In genomic region chr17:15631626-15632025, GRCm38 (mm10) we compare ENCODE assay signal across 12 mouse cellular contexts.
DNase-seq lines count a peak whose midpoint lies in the region; ATAC-seq and TF ChIP-seq lines count a peak whose summit lies in the region.
"Had no signal": no experiment of that assay in that cellular context is flagged by ENCODE, and none has a peak within 500 bp of the region (broad histone marks: within the 10 kb centered on the region; RNA-seq: fewer than 3 reads in every experiment).

No protein-coding gene starts in this region.

- no peak for TF ChIP-seq CTCF in kidney, postnatal 0 days (IDR thresholded peaks at IDR 0.05; ENCODE audit: low read depth)

- 26% methylated on average over 11 of the region's 11 CpGs for WGBS in forebrain, embryonic 11.5 days
- 33% methylated on average over 11 of the region's 11 CpGs for WGBS in forebrain, embryonic 16.5 days
- 16% methylated on average over 11 of the region's 11 CpGs for WGBS in kidney, postnatal 0 days
- 12% methylated on average over 11 of the region's 11 CpGs for WGBS in liver, embryonic 15.5 days (ENCODE audit: insufficient replicate concordance)

- H3K4me1 ChIP-seq in forebrain, embryonic 11.5 days (replicated peaks; ENCODE audit: control insufficient read depth, insufficient read depth, low read length), result no peaks in the 10 kb centered on the region
- H3K4me1 ChIP-seq in forebrain, embryonic 16.5 days (replicated peaks; ENCODE audit: control insufficient read depth, insufficient read depth, low read length), result no peaks in the 10 kb centered on the region
- no peaks in the 10 kb centered on the region for H3K4me1 ChIP-seq in kidney, postnatal 0 days (replicated peaks; ENCODE audit: insufficient read depth, low read length)
- no peaks in the 10 kb centered on the region; the same call in 1 of the 2 replicates for H3K4me1 ChIP-seq in liver, embryonic 15.5 days (replicated peaks)

- no peak for ATAC-seq in forebrain, embryonic 11.5 days (replicated peaks; ENCODE audit: low FRiP score)
- ATAC-seq in forebrain, embryonic 16.5 days, result no peak
- no peak for ATAC-seq in kidney, postnatal 0 days (replicated peaks; ENCODE audit: low FRiP score, low read depth)
- peak; percentile 55 for ATAC-seq in granulocyte monocyte progenitor cell, adult 5-6 weeks (replicated peaks; ENCODE audit: poor library complexity, severe bottlenecking)
- no peak for ATAC-seq in liver, embryonic 15.5 days (ENCODE audit: insufficient read depth)
- ATAC-seq: Patski had no signal

- DNase-seq in forebrain, embryonic 11.5 days (ENCODE audit: low spot score), result no peak
- DNase-seq in kidney, postnatal 0 days (ENCODE audit: low spot score), result no peak
- no peak for DNase-seq in kidney, postnatal 10 days
- DNase-seq in thymus, postnatal 36 days, result no peak
- no peak for DNase-seq in gastrocnemius, adult 18-20 months (ENCODE audit: low spot score)
- DNase-seq: kidney, adult 18-20 months; left cerebral cortex, postnatal 4 days had no signal

- H3K9me3 ChIP-seq in forebrain, embryonic 11.5 days (ENCODE audit: control insufficient read depth, low read length), result no peaks in the 10 kb centered on the region
- H3K9me3 ChIP-seq in forebrain, embryonic 16.5 days (ENCODE audit: control insufficient read depth, low read length), result no peaks in the 10 kb centered on the region
- H3K9me3 ChIP-seq in kidney, postnatal 0 days (replicated peaks; ENCODE audit: low read length), result 0 out of 2 replicates have a peak, but pooled peaks cover 4% of the 10 kb centered on the region
- H3K9me3 ChIP-seq in liver, embryonic 15.5 days (replicated peaks), result no peaks in the 10 kb centered on the region

- no peaks in the 10 kb centered on the region for H3K27me3 ChIP-seq in forebrain, embryonic 11.5 days (ENCODE audit: control insufficient read depth, insufficient read depth, low read length)
- H3K27me3 ChIP-seq in forebrain, embryonic 16.5 days (replicated peaks; ENCODE audit: control insufficient read depth, insufficient read depth, low read length), result no peaks in the 10 kb centered on the region
- no peaks in the 10 kb centered on the region for H3K27me3 ChIP-seq in kidney, postnatal 0 days (ENCODE audit: insufficient read depth, low read length)
- H3K27me3 ChIP-seq in liver, embryonic 15.5 days, result no peaks in the 10 kb centered on the region

- H3K27ac ChIP-seq in forebrain, embryonic 11.5 days (ENCODE audit: low read depth, low read length), result no peak overlapping the region
- no peak overlapping the region for H3K27ac ChIP-seq in forebrain, embryonic 16.5 days (ENCODE audit: low read length)
- H3K27ac ChIP-seq in kidney, postnatal 0 days, result no peak overlapping the region
- no peak overlapping the region for H3K27ac ChIP-seq in liver, embryonic 15.5 days (replicated peaks)

- no peak overlapping the region for H3K9ac ChIP-seq in forebrain, embryonic 11.5 days (ENCODE audit: low read length)
- no peak overlapping the region for H3K9ac ChIP-seq in forebrain, embryonic 16.5 days (replicated peaks; ENCODE audit: low read depth, low read length)
- H3K9ac ChIP-seq in kidney, postnatal 0 days (ENCODE audit: low read depth, low read length), result no peak overlapping the region
- no peak overlapping the region for H3K9ac ChIP-seq in liver, embryonic 15.5 days

- no peaks in the 10 kb centered on the region for H3K36me3 ChIP-seq in forebrain, embryonic 11.5 days (ENCODE audit: control insufficient read depth, insufficient read depth, low read length)
- H3K36me3 ChIP-seq in forebrain, embryonic 16.5 days (ENCODE audit: control insufficient read depth, insufficient read depth), result no peaks in the 10 kb centered on the region
- no peaks in the 10 kb centered on the region for H3K36me3 ChIP-seq in kidney, postnatal 0 days (ENCODE audit: insufficient read depth, low read length)
- H3K36me3 ChIP-seq in liver, embryonic 15.5 days (replicated peaks), result no peaks in the 10 kb centered on the region

- H3K4me3 ChIP-seq in forebrain, embryonic 11.5 days (ENCODE audit: low read depth, low read length), result no peak overlapping the region
- no peak overlapping the region for H3K4me3 ChIP-seq in forebrain, embryonic 16.5 days (replicated peaks; ENCODE audit: low read length)
- H3K4me3 ChIP-seq in kidney, postnatal 0 days (replicated peaks; ENCODE audit: low read depth, low read length), result 0 out of 2 replicates have a peak overlapping the region, but pooled peaks have one; percentile 7
- peak overlapping the region; percentile 24 for H3K4me3 ChIP-seq in liver, embryonic 15.5 days (replicated peaks)
- H3K4me3 ChIP-seq: erythroblast, embryonic 14.5 days had no signal

- H3K4me2 ChIP-seq in forebrain, embryonic 11.5 days (ENCODE audit: low read depth, low read length, severe bottlenecking), result peak overlapping the region; percentile 3; the same call in 1 of the 2 replicates
- H3K4me2 ChIP-seq in forebrain, embryonic 16.5 days (ENCODE audit: low read length), result no peak overlapping the region; the same call in 1 of the 2 replicates
- H3K4me2 ChIP-seq in kidney, postnatal 0 days (ENCODE audit: low read length), result peak overlapping the region; percentile 46
- peak overlapping the region; percentile 42 for H3K4me2 ChIP-seq in liver, embryonic 15.5 days

Comparison
In these comparisons a context has a peak if more than half of its experiments do, and no peak if none do; other contexts are left out.
1. H3K4me3 ChIP-seq: peak in kidney, postnatal 0 days (single experiment) and liver, embryonic 15.5 days (single experiment); none in forebrain, embryonic 11.5 days (single experiment) and forebrain, embryonic 16.5 days (single experiment).